Mouse (Mus musculus) embryonic facial prominence, embryonic 10.5 days (tissue): Measurements from ENCODE around the gene Gzf1. TPM values are rescaled to one million over a fixed set of nuclear protein-coding genes. Genes with fewer than 3 reads are reported as not detected.

Experiments used
- DNase-seq: peaks from one replicate; pipeline ENCODE4 v3.0.0-alpha.2; 2017; ENCODE audit warnings: low spot score
- H3K27ac ChIP-seq: fragments of 300-500 bp; sonication (generic); replicated peaks from 2 replicates; pipeline ENCODE4 v1.5.1; 2016; ENCODE audit warnings: mild to moderate bottlenecking
- H3K27me3 ChIP-seq: fragments of 300-500 bp; sonication (generic); replicated peaks from 2 replicates; pipeline ENCODE4 v1.6.1; 2016; ENCODE audit warnings: low read depth, mild to moderate bottlenecking; ENCODE audit not compliant: poor library complexity, severe bottlenecking
- H3K36me3 ChIP-seq: fragments of 300-500 bp; sonication (generic); replicated peaks from 2 replicates; pipeline ENCODE4 v1.6.1; 2016; ENCODE audit warnings: mild to moderate bottlenecking, moderate library complexity
- H3K4me1 ChIP-seq: fragments of 300-500 bp; sonication (generic); 2 replicates; pipeline ENCODE4 v1.6.1; 2016
- H3K4me3 ChIP-seq: fragments of 300-500 bp; sonication (generic); 2 replicates; pipeline ENCODE4 v1.5.1; 2016; ENCODE audit warnings: mild to moderate bottlenecking, moderate library complexity
- H3K9me3 ChIP-seq: fragments of 300-500 bp; sonication (generic); 2 replicates; pipeline ENCODE4 v1.6.1; 2016; ENCODE audit warnings: mild to moderate bottlenecking
- WGBS: fragments of 180-500 bp; shearing (Covaris S2); methylation state at CpG from one replicate; pipeline ENCODE4 v1.1.7; 2016; 5-methylcytosine and 5-hydroxymethylcytosine counted together
- polyA plus RNA-seq: library from polyadenylated mRNA; unstranded; fragments of >200 nt; fragmentation: Nextera tagmentation; extraction: Ambion mirVana; gene quantifications from 2 replicates; pipeline ENCODE4 v1.2.1, GENCODE M21; 2016

Gzf1 gene
- polyA plus RNA-seq, 1 experiment from 2014 or later, result 25.6 TPM

DNA sequence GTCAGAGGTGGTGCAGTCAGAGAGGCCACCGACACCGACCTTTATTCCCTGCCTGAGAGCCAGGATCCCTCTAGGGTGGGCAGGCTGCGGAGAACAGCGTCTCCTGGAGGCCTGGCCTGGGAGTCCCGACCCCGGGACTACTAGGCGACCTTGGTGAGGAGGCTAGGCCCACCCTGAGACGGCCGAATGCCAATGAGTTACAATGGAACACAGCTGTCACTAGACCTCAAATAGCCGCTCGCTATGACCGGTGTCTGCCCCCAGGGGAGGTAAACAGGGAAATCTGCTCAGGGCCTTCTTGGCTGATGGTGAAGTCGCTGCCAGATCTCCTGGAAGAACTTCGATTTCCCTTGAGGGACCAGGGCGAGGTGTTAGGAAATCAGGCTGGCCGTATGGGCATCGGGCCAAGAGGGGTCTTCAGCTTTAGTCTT is 653 bp downstream of the Gzf1 start:
- WGBS, result 10% methylated on average over 17 of the region's 17 CpGs
- peak overlapping the region; percentile 89 for H3K27ac ChIP-seq
- peaks cover 55% of the 10 kb centered on the region for H3K4me1 ChIP-seq
- peak overlapping the region; percentile 74 for H3K4me3 ChIP-seq
- H3K9me3 ChIP-seq, result no peaks in the 10 kb centered on the region
- DNase-seq, result peak; percentile 73
- no peaks in the 10 kb centered on the region for H3K27me3 ChIP-seq
- H3K36me3 ChIP-seq, result peaks cover 42% of the 10 kb centered on the region

DNA sequence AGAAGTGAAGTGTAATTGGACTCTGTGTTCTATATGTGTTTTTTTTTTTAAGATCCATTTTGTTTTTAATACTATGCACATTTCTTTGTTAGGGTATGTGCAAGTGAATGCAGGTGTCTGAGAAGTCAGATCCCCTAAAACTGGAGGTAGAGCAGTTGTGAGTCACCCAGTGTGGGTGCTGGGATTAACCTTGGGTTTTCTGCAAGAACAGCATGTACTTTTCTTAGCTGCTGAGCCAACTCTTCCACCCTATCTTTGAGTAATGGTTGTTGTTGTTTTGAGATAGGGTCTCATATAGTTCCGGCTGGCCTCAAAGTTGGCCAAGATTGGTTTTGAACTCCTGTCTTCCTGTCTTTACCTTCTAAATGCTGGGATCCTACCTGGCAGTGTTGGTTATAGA is 2.2 kb downstream of the Gzf1 start:
- H3K27me3 ChIP-seq, result no peaks in the 10 kb centered on the region
- no peak overlapping the region for H3K4me3 ChIP-seq
- H3K4me1 ChIP-seq, result peaks cover 40% of the 10 kb centered on the region
- no peaks in the 10 kb centered on the region for H3K9me3 ChIP-seq
- no peak for DNase-seq
- 88% methylated on average over 1 of the region's 1 CpGs for WGBS
- H3K27ac ChIP-seq, result no peak overlapping the region
- peaks cover 49% of the 10 kb centered on the region for H3K36me3 ChIP-seq

DNA sequence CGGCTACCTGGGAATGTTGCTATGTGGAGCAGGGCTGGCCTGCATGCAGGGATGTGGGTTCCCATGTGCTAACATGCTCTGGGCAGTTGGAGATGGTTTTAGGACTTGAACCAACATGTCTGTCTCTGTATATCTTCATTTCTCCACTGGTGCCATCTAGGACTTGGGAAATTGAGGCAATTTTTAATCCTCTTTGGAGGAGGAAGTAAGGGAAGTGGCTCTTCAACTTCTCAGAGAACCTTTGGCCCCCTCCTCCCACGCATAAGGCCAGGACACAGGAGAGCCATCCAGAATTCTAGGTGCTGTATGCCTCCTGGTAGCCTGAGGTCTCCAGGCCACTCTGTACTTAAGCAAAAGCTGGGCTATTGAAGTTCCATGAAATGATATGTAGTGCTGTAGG is 4.1 kb downstream of the Gzf1 start:
- 95% methylated on average over 2 of the region's 2 CpGs for WGBS
- H3K27me3 ChIP-seq, result no peaks in the 10 kb centered on the region
- peaks cover 69% of the 10 kb centered on the region for H3K36me3 ChIP-seq
- DNase-seq, result no peak
- H3K4me3 ChIP-seq, result no peak overlapping the region
- H3K9me3 ChIP-seq, result no peaks in the 10 kb centered on the region
- H3K4me1 ChIP-seq, result peaks cover 20% of the 10 kb centered on the region
- no peak overlapping the region for H3K27ac ChIP-seq

DNA sequence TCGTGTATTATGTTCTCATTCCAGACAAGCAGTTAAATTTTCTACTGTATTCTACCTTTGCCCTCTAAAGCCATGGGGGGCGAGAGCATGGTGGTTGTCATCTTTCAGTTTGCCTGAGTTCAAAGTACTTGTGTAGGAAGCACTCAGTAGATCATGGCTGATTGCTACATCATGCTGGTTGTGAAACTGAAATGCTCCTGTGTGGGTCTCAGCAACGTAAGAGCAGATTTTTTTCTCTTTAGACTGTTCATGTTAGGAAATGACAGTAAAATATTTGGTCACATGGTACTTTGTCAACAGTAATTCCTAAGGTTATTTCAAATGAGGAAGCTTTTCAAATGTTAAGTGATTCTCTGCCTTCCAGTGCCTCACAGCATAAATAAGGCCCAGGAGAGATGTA is 4.9 kb downstream of the Gzf1 start:
- H3K27me3 ChIP-seq, result no peaks in the 10 kb centered on the region
- H3K9me3 ChIP-seq, result no peaks in the 10 kb centered on the region
- no peak for DNase-seq
- H3K27ac ChIP-seq, result no peak overlapping the region
- WGBS, result 94% methylated on average over 3 of the region's 3 CpGs
- peaks cover 76% of the 10 kb centered on the region for H3K36me3 ChIP-seq
- H3K4me3 ChIP-seq, result no peak overlapping the region
- peaks cover 13% of the 10 kb centered on the region for H3K4me1 ChIP-seq

DNA sequence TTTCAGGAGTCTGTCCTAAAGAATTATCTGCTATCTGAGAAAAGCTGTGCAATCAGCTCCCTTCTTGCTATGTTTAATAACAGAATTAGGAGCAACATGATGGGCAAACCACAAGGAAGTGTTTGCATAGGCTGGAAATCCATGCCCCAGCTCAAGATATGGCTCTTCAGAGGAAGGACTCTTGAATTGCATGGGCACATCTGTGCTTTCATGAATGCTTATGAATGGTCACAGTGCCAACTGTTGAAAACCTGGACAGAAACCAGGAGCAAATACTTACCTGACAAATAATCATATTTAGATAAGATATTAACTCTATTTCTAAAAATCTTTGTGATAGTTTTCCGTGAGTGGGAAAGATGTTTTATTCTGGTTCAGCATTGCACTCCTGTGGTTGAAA is 6.0 kb downstream of the Gzf1 start:
- Histone ChIP-seq H3K4me3 (no peak overlapping the region), H3K27ac (no peak overlapping the region), H3K27me3 (no peaks in the 10 kb centered on the region), H3K36me3 (peaks cover 88% of the 10 kb centered on the region), H3K9me3 (no peaks in the 10 kb centered on the region), H3K4me1 (peaks cover 7% of the 10 kb centered on the region)
- WGBS, result 93% methylated on average over 1 of the region's 1 CpGs
- no peak for DNase-seq

DNA sequence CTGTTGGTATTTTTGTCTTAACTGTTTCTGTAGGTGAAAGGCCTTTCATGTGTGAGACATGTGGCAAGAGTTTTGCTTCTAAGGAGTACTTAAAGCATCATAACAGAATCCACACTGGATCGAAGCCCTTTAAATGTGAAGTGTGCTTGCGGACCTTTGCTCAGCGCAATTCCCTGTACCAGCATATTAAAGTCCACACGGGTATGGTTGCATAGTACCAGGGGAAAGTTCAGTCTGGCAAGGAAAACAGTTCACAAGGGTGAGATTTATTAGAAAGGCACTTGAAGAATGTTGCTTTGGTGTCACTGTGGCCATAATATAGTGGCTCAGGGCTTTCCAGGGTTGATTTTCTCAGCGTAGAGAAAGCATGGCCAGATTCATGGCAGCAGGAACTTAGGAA is 7.1 kb downstream of the Gzf1 start:
- WGBS, result 94% methylated on average over 5 of the region's 5 CpGs
- peaks cover 96% of the 10 kb centered on the region for H3K36me3 ChIP-seq

DNA sequence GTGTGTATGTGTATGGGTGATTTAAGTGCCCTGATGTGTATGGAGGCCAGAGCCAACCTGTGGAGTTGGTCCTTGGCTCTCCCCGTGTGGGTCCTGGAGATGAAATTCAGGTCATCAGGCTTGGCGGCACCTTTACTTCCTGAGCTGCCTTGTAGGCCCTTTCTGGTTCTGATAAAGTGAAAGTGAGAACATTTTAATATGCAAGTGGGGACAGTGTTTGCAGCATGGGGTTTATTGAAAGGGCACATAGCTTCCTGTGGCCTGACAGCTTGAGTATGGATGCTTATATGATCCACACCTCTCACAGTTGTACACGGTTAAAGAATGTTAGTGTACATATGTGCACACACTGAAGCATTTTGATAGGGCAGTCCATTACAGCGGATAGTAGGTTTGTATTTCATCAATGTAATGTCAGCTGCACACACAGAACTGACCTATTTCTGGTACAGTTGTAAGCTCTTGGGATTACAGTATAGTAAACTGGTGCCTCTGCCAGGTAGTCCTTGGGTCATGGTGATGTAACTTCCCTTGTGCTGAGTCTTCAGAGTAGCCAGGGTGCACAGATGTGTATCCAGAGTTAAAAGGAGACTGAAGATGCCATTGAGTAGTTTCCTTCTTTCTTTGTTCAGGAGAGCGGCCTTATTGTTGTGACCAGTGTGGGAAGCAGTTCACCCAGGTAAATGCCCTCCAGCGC is 8.8 kb downstream of the Gzf1 start:
- Histone ChIP-seq H3K4me3 (no peak overlapping the region), H3K9me3 (no peaks in the 10 kb centered on the region), H3K36me3 (peaks cover 96% of the 10 kb centered on the region), H3K27me3 (no peaks in the 10 kb centered on the region), H3K4me1 (no peaks in the 10 kb centered on the region), H3K27ac (no peak overlapping the region)
- 92% methylated on average over 6 of the region's 6 CpGs for WGBS
- DNase-seq, result no peak

More for the DNA sequence above, 7.1 kb downstream of the Gzf1 start:
- Histone ChIP-seq H3K27me3 (no peaks in the 10 kb centered on the region), H3K27ac (no peak overlapping the region), H3K9me3 (no peaks in the 10 kb centered on the region), H3K4me3 (no peak overlapping the region), H3K4me1 (no peaks in the 10 kb centered on the region)
- no peak for DNase-seq

DNA sequence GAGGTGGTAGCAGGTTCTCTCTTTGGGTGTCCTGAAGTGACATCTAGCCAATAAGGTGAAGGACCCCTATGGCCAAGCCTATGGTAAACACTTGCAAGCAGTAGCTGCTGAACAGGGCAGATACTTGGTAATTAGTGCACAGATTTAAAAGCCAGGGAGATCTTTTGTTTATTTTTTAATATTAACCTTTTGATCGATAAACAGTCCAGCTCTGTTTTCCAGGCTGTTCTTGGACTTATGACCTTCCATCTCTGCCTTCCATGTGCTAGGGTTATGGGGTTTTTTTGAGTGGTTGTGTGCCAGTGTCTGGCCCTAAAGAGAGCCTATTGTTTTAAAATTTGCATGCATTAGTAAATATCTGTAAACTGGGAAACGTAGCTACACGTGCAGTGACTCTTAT is 9.5 kb downstream of the Gzf1 start:
- no peak for DNase-seq
- H3K27ac ChIP-seq, result no peak overlapping the region
- WGBS, result 95% methylated on average over 3 of the region's 3 CpGs

DNA sequence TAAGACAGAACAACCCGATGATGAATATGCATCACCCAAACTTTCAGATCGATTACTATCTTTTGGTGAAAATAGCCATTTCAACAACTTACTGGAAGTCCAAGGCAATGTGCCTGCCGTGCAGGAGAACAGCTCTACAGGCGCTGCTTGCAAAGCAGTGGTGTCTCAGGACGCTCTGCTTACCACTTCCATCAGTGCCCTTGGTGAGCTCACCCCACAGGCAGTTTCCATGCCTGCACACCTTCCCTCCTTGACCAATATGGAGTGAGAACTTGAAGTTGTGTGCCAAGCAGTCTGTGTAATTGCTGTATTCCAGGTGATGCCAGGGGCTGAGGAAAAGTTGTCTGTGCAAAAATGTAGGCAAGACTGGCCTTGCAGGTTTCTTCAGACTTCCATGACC is 10.0 kb downstream of the Gzf1 start:
- WGBS, result 95% methylated on average over 5 of the region's 5 CpGs
- H3K36me3 ChIP-seq, result peaks cover 95% of the 10 kb centered on the region
- no peaks in the 10 kb centered on the region for H3K4me1 ChIP-seq
- no peak overlapping the region for H3K27ac ChIP-seq
- no peak overlapping the region for H3K4me3 ChIP-seq
- H3K27me3 ChIP-seq, result no peaks in the 10 kb centered on the region
- DNase-seq, result no peak
- H3K9me3 ChIP-seq, result no peaks in the 10 kb centered on the region

More for the DNA sequence above, 9.5 kb downstream of the Gzf1 start:
- no peak overlapping the region for H3K4me3 ChIP-seq
- no peaks in the 10 kb centered on the region for H3K9me3 ChIP-seq
- H3K36me3 ChIP-seq, result peaks cover 96% of the 10 kb centered on the region
- H3K27me3 ChIP-seq, result no peaks in the 10 kb centered on the region
- no peaks in the 10 kb centered on the region for H3K4me1 ChIP-seq

DNA sequence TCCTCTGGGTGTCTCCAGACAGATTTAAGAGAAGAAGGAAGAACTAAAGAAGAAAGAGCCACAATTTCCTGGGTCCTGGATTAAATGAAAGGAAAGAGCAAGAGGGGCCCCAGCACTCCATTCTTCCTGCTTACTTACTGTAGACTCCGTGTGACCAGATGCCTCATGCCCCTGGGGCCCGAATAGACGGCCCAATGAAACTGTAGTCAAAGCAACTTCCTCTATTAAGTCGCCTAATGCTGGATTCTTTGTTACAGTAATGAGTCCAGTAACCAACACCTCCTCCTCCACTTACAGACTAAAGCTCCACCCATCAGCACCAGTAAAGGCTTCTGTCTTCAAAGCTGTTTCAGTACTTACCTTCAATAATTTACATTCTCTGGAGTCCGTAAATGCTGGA is 17.7 kb downstream of the Gzf1 start:
- peaks cover 71% of the 10 kb centered on the region for H3K36me3 ChIP-seq
- no peak overlapping the region for H3K4me3 ChIP-seq
- no peak overlapping the region for H3K27ac ChIP-seq
- DNase-seq, result no peak
- no peaks in the 10 kb centered on the region for H3K27me3 ChIP-seq
- no peaks in the 10 kb centered on the region for H3K4me1 ChIP-seq
- no peaks in the 10 kb centered on the region for H3K9me3 ChIP-seq
- 72% methylated on average over 5 of the region's 5 CpGs for WGBS

DNA sequence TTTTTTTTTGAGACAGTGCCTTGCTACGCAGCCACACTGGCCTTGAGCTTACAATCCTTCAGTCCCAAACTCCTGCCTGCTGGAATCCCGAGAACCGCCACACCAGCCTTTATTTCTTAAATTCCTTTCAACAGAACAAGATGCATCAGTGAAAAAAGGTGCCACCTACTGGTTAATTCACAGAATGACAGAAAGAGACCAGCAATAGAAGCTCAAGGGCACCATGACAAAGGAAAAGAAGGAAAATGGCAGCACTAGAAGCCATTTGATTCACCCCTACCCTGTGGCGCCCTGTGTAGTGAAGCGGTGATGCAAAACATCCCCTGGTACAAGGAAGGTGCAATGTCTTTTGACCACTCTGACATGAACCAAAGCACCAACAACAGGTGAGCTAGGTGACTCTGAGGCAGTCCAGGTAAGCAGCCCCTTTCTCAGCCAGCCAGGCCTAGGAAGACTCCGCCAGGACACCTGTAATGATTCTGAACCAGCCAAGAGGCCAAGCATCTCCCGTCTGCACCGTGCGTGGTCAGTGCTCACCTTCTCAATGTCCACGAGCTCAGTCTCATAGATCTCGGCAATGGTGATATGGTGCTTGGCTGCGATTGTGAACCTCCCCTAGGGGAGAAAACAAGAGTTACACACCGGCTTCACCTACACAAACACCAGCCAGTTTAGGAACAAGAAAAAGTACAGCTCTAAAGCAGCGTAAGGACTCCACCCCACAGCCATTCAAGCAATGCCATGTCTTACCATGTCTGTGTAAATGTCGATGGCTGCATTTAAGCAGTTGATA is 25.8 kb downstream of the Gzf1 start:
- peaks cover 23% of the 10 kb centered on the region; the same call in 1 of the 2 replicates for H3K36me3 ChIP-seq
- H3K4me3 ChIP-seq, result no peak overlapping the region
- DNase-seq, result no peak
- no peaks in the 10 kb centered on the region for H3K4me1 ChIP-seq
- H3K27me3 ChIP-seq, result no peaks in the 10 kb centered on the region
- no peaks in the 10 kb centered on the region for H3K9me3 ChIP-seq
- WGBS, result 82% methylated on average over 15 of the region's 15 CpGs
- H3K27ac ChIP-seq, result no peak overlapping the region

DNA sequence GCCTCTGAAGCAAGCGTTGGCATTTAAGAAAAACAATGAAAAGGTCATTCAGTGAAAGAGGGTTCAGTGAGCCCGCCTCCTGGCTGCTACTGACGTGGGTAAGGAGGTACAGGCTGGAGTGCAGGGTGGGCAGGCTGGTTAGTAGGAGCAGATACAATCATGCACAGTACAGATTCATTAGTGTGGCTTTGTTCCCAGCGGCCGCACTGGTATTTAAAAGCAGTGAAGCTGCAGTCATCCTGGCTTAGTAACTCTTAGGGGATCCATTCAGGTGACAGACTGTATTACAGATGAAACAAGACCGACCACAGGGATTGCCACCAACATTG is 26.3 kb downstream of the Gzf1 start:
- no peaks in the 10 kb centered on the region for H3K4me1 ChIP-seq
- H3K4me3 ChIP-seq, result no peak overlapping the region
- H3K9me3 ChIP-seq, result no peaks in the 10 kb centered on the region
- no peaks in the 10 kb centered on the region for H3K27me3 ChIP-seq
- WGBS, result 75% methylated on average over 6 of the region's 6 CpGs
- peaks cover 24% of the 10 kb centered on the region; the same call in 1 of the 2 replicates for H3K36me3 ChIP-seq
- DNase-seq, result no peak
- H3K27ac ChIP-seq, result no peak overlapping the region

DNA sequence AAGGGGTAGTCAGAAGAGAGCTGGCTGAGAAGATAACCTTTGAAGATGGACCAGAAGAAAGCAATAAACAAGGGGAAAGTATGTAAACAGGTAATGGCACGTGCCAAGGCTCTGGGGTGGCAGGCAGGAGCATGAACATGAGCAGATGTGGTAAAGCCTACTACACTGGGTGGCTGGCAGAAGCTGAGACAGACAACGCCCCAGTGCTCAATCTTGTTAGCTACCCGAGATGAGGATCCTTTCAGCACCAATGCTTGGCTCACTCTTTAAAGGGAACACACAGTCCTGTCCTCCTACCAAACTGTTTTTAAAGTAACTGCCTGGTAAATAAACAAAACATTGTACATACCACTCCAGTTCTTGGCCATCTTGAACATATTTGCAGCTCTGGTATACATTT is 31.5 kb downstream of the Gzf1 start:
- Histone ChIP-seq H3K36me3 (peaks cover 15% of the 10 kb centered on the region; the same call in 1 of the 2 replicates), H3K4me3 (no peak overlapping the region), H3K4me1 (no peaks in the 10 kb centered on the region), H3K27ac (no peak overlapping the region), H3K27me3 (no peaks in the 10 kb centered on the region), H3K9me3 (no peaks in the 10 kb centered on the region)
- WGBS, result 87% methylated on average over 3 of the region's 3 CpGs
- no peak for DNase-seq
